Mouse (Mus musculus): ENCODE measurements around the gene Pak1.

DNA sequence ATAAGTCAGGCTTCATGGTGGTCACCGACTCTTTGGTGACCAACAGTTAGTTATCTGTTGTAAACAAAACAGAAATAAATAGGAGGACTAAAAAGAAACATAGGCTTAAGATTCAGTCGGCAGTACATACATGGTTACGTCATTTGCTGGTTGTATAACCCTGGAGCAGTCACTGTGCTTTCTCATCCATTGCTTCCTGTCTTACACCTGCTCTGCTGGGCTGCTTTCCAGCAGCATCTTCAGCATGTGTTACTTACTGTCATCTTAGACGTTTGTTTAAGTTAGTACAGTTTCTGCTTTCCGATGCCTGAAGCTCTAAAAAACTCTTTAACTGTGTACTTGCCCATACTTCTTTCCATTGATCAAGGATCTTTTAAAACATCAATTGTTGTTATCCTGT lies 53.0 kb downstream of the Pak1 start:
- no peak for TF ChIP-seq GABPA (IDR thresholded peaks at IDR 0.05; ENCODE audit: low read depth, low read length)
- no peak for TF ChIP-seq POLR2A (IDR thresholded peaks at IDR 0.05; ENCODE audit: control insufficient read depth in 1 of 2, insufficient read depth in 1 of 2, low read depth in 1 of 2, low read length in 2 of 2, poor library complexity in 1 of 2)
- TF ChIP-seq MAX (IDR thresholded peaks at IDR 0.05; ENCODE audit: low read length), result no peak
- no peak for TF ChIP-seq CTCF (IDR thresholded peaks at IDR 0.05 in 2 of 3, conservative IDR thresholded peaks at IDR 0.05 in 1 of 3; ENCODE audit: control insufficient read depth in 1 of 3, insufficient read depth in 1 of 3, low read depth in 2 of 3, low read length in 3 of 3, poor library complexity in 1 of 3, severe bottlenecking in 1 of 3)
- TF ChIP-seq MYB (IDR thresholded peaks at IDR 0.05; ENCODE audit: low read depth, low read length), result no peak
- TF ChIP-seq ZC3H11A (IDR thresholded peaks at IDR 0.05; ENCODE audit: low read depth, low read length), result no peak
- TF ChIP-seq RCOR1 (IDR thresholded peaks at IDR 0.05; ENCODE audit: low read depth, low read length), result no peak
- no peak for TF ChIP-seq TBP (IDR thresholded peaks at IDR 0.05; ENCODE audit: low read depth, low read length)
- no peak for TF ChIP-seq POLR2AphosphoS5 (IDR thresholded peaks at IDR 0.05; ENCODE audit: borderline replicate concordance, low read depth, low read length)
- TF ChIP-seq EP300 (IDR thresholded peaks at IDR 0.05; ENCODE audit: low read depth in 1 of 2, low read length in 2 of 2), result no peak
